Mouse (Mus musculus) cortical plate, adult 2 months (tissue): ENCODE measurements around the gene Chst15.

Source experiments
- CTCF ChIP-seq: fragments of 200-500 bp; IDR thresholded peaks from 2 replicates; pipeline ENCODE4 v1.5.1; 2011; ENCODE audit warnings: mild to moderate bottlenecking, control low read depth, low read length; ENCODE audit not compliant: insufficient read depth; ENCODE audit errors: extremely low read depth
- POLR2A ChIP-seq: fragments of 200-500 bp; IDR thresholded peaks from 2 replicates; pipeline ENCODE4 v1.6.1; 2011; ENCODE audit warnings: mild to moderate bottlenecking, low read length, control low read depth; ENCODE audit not compliant: insufficient read depth; ENCODE audit errors: extremely low read depth

- no peak for TF ChIP-seq CTCF
- no peak for TF ChIP-seq POLR2A
These were observed 53.8 kb downstream of the Chst15 start for GRCm38 (mm10) chr7:132263186-132263585.
